Mouse (Mus musculus): ENCODE measurements around the gene Spata17.

Spata17 gene

GRCm38 (mm10) chr1:187215181-187216116 lies at the start of gene Spata17, which contains the start of gene Gpatch2:
TSS of gene Spata17 (minus strand) at chr1:187215465.
TSS of gene Gpatch2 (plus strand) at chr1:187215508.
- peak; percentile 71 for DNase-seq (ENCODE audit: extremely low read depth, low read depth)

GRCm38 (mm10) chr1:187258756-187259155 lies 43.5 kb upstream of the Spata17 start:
- no peak for DNase-seq (ENCODE audit: extremely low read depth, low read depth)

- no peak for DNase-seq (ENCODE audit: extremely low read depth, low read depth)
Measured at GRCm38 (mm10) chr1:187250741-187251262, 35.5 kb upstream of the Spata17 start.

- DNase-seq (ENCODE audit: extremely low read depth, low read depth), result no peak
Measured at GRCm38 (mm10) chr1:187244734-187245133, 29.5 kb upstream of the Spata17 start.

GRCm38 (mm10) chr1:187241329-187241728 lies 26.1 kb upstream of the Spata17 start:
- DNase-seq (ENCODE audit: extremely low read depth, low read depth), result no peak

GRCm38 (mm10) chr1:187240304-187240703 lies 25.0 kb upstream of the Spata17 start:
- DNase-seq (ENCODE audit: extremely low read depth, low read depth), result no peak

- DNase-seq (ENCODE audit: extremely low read depth, low read depth), result no peak
Measured at GRCm38 (mm10) chr1:187238061-187238460, 22.8 kb upstream of the Spata17 start.

- DNase-seq (ENCODE audit: extremely low read depth, low read depth), result no peak
Measured at GRCm38 (mm10) chr1:187236296-187236695, 21.0 kb upstream of the Spata17 start.

GRCm38 (mm10) chr1:187235161-187235560 lies 19.9 kb upstream of the Spata17 start:
- no peak for DNase-seq (ENCODE audit: extremely low read depth, low read depth)

- DNase-seq (ENCODE audit: extremely low read depth, low read depth), result no peak
Measured at GRCm38 (mm10) chr1:187232996-187233615, 17.8 kb upstream of the Spata17 start.

- no peak for DNase-seq (ENCODE audit: extremely low read depth, low read depth)
Measured at GRCm38 (mm10) chr1:187232196-187232955, 17.1 kb upstream of the Spata17 start.

GRCm38 (mm10) chr1:187230255-187230654 lies 15.0 kb upstream of the Spata17 start:
- no peak for DNase-seq (ENCODE audit: extremely low read depth, low read depth)

- DNase-seq (ENCODE audit: extremely low read depth, low read depth), result no peak
Measured at GRCm38 (mm10) chr1:187228414-187229146, 13.3 kb upstream of the Spata17 start.

- DNase-seq (ENCODE audit: extremely low read depth, low read depth), result no peak
Measured at GRCm38 (mm10) chr1:187226328-187227025, 11.2 kb upstream of the Spata17 start.

GRCm38 (mm10) chr1:187220756-187221155 lies 5.5 kb upstream of the Spata17 start:
- no peak for DNase-seq (ENCODE audit: extremely low read depth, low read depth)

GRCm38 (mm10) chr1:187216620-187217410 lies 1.6 kb upstream of the Spata17 start:
- DNase-seq (ENCODE audit: extremely low read depth, low read depth), result peak; percentile 86

GRCm38 (mm10) chr1:187210736-187211135 lies 4.5 kb downstream of the Spata17 start:
- DNase-seq (ENCODE audit: extremely low read depth, low read depth), result no peak

GRCm38 (mm10) chr1:187209496-187209895 lies 5.8 kb downstream of the Spata17 start:
- no peak for DNase-seq (ENCODE audit: extremely low read depth, low read depth)

- DNase-seq (ENCODE audit: extremely low read depth, low read depth), result no peak
Measured at GRCm38 (mm10) chr1:187205506-187205905, 9.8 kb downstream of the Spata17 start.

All from MEL-GATA-1-ER (cell line).